Mouse (Mus musculus): ENCODE data around the gene Tor3a.

- no peak for TF ChIP-seq CTCF (IDR thresholded peaks at IDR 0.05; ENCODE audit: borderline replicate concordance, extremely low read depth, insufficient read depth, insufficient read length)
- no peak for TF ChIP-seq POLR2A (IDR thresholded peaks at IDR 0.05; ENCODE audit: borderline replicate concordance, extremely low read depth, insufficient read depth, insufficient read length, poor library complexity, severe bottlenecking)
Measured at GRCm38 (mm10) chr1:156624231-156624630, 49.9 kb downstream of the Tor3a start.

All from brain, embryonic 14.5 days (tissue).